Mouse (Mus musculus) lung, postnatal 0 days (tissue): Measurements from ENCODE around the gene Zfp1.

ENCODE experiments used
- CTCF ChIP-seq: IDR thresholded peaks from 2 replicates; pipeline ENCODE4 v1.5.1; 2016; ENCODE audit warnings: antibody characterized with exemption, mild to moderate bottlenecking
- EP300 ChIP-seq: IDR thresholded peaks from 2 replicates; pipeline ENCODE4 v1.6.1; 2016; ENCODE audit warnings: antibody characterized with exemption, mild to moderate bottlenecking, control low read depth

DNA sequence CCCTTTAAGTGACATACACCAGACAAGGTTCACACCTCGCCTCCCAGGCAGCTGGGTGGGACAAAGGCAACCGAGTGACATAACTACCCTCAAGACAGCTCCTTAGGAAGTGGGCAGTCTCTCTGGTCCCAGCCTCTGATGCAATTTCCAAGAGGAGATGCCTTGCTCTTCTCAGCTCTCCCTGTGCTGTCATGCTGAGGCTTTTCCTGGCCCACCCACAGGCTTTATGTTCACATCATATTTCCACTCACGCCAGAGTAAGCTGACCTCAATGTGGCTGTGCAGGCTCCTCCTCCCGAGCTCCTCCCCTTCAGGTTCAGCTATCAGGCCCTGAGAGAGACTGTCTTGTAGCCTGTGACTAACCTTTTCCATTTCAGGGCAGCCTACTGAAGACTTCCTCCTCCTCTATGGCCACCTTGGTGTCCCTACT is 76.9 kb downstream of the Zfp1 start:
- TF ChIP-seq CTCF (no peak), EP300 (no peak)
